In the genomic region with DNA sequence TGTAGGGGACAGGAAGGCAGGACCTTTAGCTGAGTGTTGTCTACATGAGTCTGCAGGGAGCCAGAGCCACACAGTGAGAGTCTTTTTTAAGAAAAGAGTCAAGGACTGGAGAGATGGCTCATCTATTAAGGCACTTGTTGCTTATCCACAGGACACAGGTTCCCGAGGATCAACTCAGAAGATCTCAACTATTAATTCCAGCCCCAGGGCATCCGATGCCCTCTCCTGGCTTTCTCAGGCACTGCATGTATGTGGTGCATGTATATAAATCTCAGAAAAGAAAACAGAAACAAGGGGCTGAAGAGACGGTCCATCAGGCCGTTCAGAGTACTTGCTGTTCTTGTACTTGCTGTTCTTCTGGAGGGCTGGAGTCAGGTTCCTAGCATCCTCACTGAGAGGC, we compare ENCODE assay signal across 9 mouse cellular contexts. TPM values are rescaled to one million over a fixed set of nuclear protein-coding genes. Genes with fewer than 3 reads are reported as not detected.
A peak's percentile ranks its signal among the peaks of the same experiment; 100 is the strongest.
DNase-seq lines count a peak whose midpoint lies in the region; ATAC-seq and TF ChIP-seq lines count a peak whose summit lies in the region.
"Had no signal": no experiment of that assay in that cellular context is flagged by ENCODE, and none has a peak within 500 bp of the region (broad histone marks: within the 10 kb centered on the region; RNA-seq: fewer than 3 reads in every experiment).

No protein-coding gene starts in this region.

- H3K4me1 ChIP-seq in kidney, adult 2 months (ENCODE audit: control insufficient read depth, insufficient read depth, low read length) = peaks cover 9% of the 10 kb centered on the region; the same call in 1 of the 2 replicates
- peaks cover 28% of the 10 kb centered on the region for H3K4me1 ChIP-seq in kidney, embryonic 15.5 days
- peaks cover 11 to 12% of the 10 kb centered on the region in 2 experiments; a peak in 3 of 4 replicates for H3K4me1 ChIP-seq in liver, embryonic 14.5 days (replicated peaks; ENCODE audit: control insufficient read depth in 2 of 2, insufficient read depth in 2 of 2, low read length in 1 of 2)

- H3K36me3 ChIP-seq in kidney, adult 2 months (ENCODE audit: control insufficient read depth, insufficient read depth, low read length) = no peaks in the 10 kb centered on the region; the same call in 1 of the 2 replicates
- H3K36me3 ChIP-seq in kidney, embryonic 15.5 days = peaks cover 6% of the 10 kb centered on the region
- H3K36me3 ChIP-seq in liver, embryonic 14.5 days (replicated peaks; ENCODE audit: control insufficient read depth, insufficient read depth, low read depth) = no peaks in the 10 kb centered on the region

- H3K9me3 ChIP-seq in kidney, embryonic 15.5 days (replicated peaks) = no peaks in the 10 kb centered on the region
- H3K9me3 ChIP-seq in liver, embryonic 14.5 days (ENCODE audit: control insufficient read depth, low read length) = no peaks in the 10 kb centered on the region
- H3K9me3 ChIP-seq: lung, embryonic 15.5 days had no signal

- ATAC-seq in kidney, embryonic 15.5 days (replicated peaks; ENCODE audit: low FRiP score) = no peak
- no peak for ATAC-seq in liver, embryonic 14.5 days (ENCODE audit: insufficient read depth)
- ATAC-seq in megakaryocyte-erythroid progenitor cell, adult 5-6 weeks (replicated peaks; ENCODE audit: low FRiP score, low TSS enrichment, poor library complexity, severe bottlenecking) = no peak

- peak; percentile 68 for DNase-seq in adrenal gland, postnatal 10 days
- DNase-seq in adrenal gland, postnatal 4 days (ENCODE audit: low spot score in 2 of 2) = no peak
- peak; percentile 52 for DNase-seq in kidney, adult 2 months
- peak; percentile 82 for DNase-seq in ZHBTc4 (ENCODE audit: low read depth, low spot score)
- DNase-seq in liver, embryonic 14.5 days (ENCODE audit: low read depth in 3 of 3, low spot score in 3 of 3) = peak in 1 of 3 experiments; percentile 30
- DNase-seq in yolk sac, embryonic 10.5 days (ENCODE audit: low spot score) = no peak

- no peak for TF ChIP-seq POLR2A in kidney, adult 2 months (IDR thresholded peaks at IDR 0.05; ENCODE audit: low read depth, low read length)

- H3K27me3 ChIP-seq in kidney, adult 2 months (replicated peaks; ENCODE audit: control insufficient read depth, insufficient read depth, low read length) = no peaks in the 10 kb centered on the region
- H3K27me3 ChIP-seq in kidney, embryonic 15.5 days = no peaks in the 10 kb centered on the region
- H3K27me3 ChIP-seq in liver, embryonic 14.5 days (ENCODE audit: control insufficient read depth, insufficient read depth, low read length) = no peaks in the 10 kb centered on the region
- H3K27me3 ChIP-seq: lung, embryonic 15.5 days had no signal

- H3K4me3 ChIP-seq in kidney, adult 2 months (ENCODE audit: insufficient read depth, low read depth, low read length) = no peak overlapping the region
- H3K4me3 ChIP-seq in kidney, embryonic 15.5 days (replicated peaks) = no peak overlapping the region
- no peak overlapping the region for H3K4me3 ChIP-seq in liver, embryonic 14.5 days (ENCODE audit: insufficient read depth in 1 of 2, low read depth in 2 of 2, low read length in 2 of 2)
- H3K4me3 ChIP-seq: lung, embryonic 15.5 days had no signal

- no peak overlapping the region for H3K9ac ChIP-seq in kidney, embryonic 15.5 days
- no peak overlapping the region for H3K9ac ChIP-seq in liver, embryonic 14.5 days (replicated peaks)
- H3K9ac ChIP-seq: lung, embryonic 15.5 days had no signal

- WGBS in kidney, adult 2 months = 15% methylated on average over 4 of the region's 4 CpGs
- 27% methylated on average over 4 of the region's 4 CpGs for WGBS in kidney, embryonic 15.5 days
- WGBS in liver, embryonic 14.5 days (ENCODE audit: insufficient replicate concordance) = 31% methylated on average over 4 of the region's 4 CpGs

- no peak overlapping the region for H3K4me2 ChIP-seq in kidney, embryonic 15.5 days
- no peak overlapping the region for H3K4me2 ChIP-seq in liver, embryonic 14.5 days (ENCODE audit: low read depth)
- H3K4me2 ChIP-seq: lung, embryonic 15.5 days had no signal

- TF ChIP-seq CTCF in kidney, adult 2 months (conservative IDR thresholded peaks at IDR 0.05; ENCODE audit: insufficient read depth, insufficient read length, low read depth, low read length) = peak; percentile 61
- peak; percentile 68 for TF ChIP-seq CTCF in liver, embryonic 14.5 days (IDR thresholded peaks at IDR 0.05; ENCODE audit: low read depth)

- no peak overlapping the region for H3K27ac ChIP-seq in kidney, adult 2 months (ENCODE audit: insufficient read depth, low read depth, low read length)
- H3K27ac ChIP-seq in kidney, embryonic 15.5 days = no peak overlapping the region
- H3K27ac ChIP-seq in liver, embryonic 14.5 days = no peak overlapping the region
- H3K27ac ChIP-seq: lung, embryonic 15.5 days had no signal

- no peak for TF ChIP-seq EP300 in liver, embryonic 14.5 days (IDR thresholded peaks at IDR 0.05; ENCODE audit: low read depth)

RNA-seq across cellular contexts. Expression of gene Actr1a, which starts 3.5 kb away (rescaled TPM):
- 100 to 1,000 TPM; 100 to 106 TPM for total RNA-seq in adrenal gland, postnatal 10 days (2021)
- total RNA-seq in adrenal gland, postnatal 4 days (2021) = 100 to 1,000 TPM in 1 of 2 experiments, 10 to 100 TPM in 1; 95.3 to 110 TPM
- polyA plus RNA-seq in kidney, adult 2 months (2012; rRNA removed) = 73.8 and 80.4 TPM in 2 replicates
- polyA plus RNA-seq in kidney, embryonic 15.5 days (2015; fragmentation: Nextera tagmentation; extraction: Ambion mirVana) = 122 and 136 TPM in 2 replicates
- 23.5 and 28.1 TPM in 2 replicates for polyA plus RNA-seq in liver, embryonic 14.5 days (2012; rRNA removed)
- 47.0 and 51.4 TPM in 2 replicates for polyA plus RNA-seq in liver, embryonic 14.5 days (2014; fragmentation: Nextera tagmentation; extraction: Ambion mirVana)
- 86.5 and 93.6 TPM in 2 replicates for total RNA-seq in megakaryocyte-erythroid progenitor cell, adult 5-6 weeks (2014; fragmentation: Nextera tagmentation)
- total RNA-seq in megakaryocyte-erythroid progenitor cell, adult 5-6 weeks (2017) = 67.5 and 90.5 TPM in 2 replicates

RNA-seq across cellular contexts. Expression of gene Sufu, which starts 4.7 kb away (rescaled TPM):
- 10 to 100 TPM; 21.5 to 23.4 TPM for total RNA-seq in adrenal gland, postnatal 10 days (2021)
- total RNA-seq in adrenal gland, postnatal 4 days (2021) = 10 to 100 TPM; 30.5 to 34.6 TPM
- polyA plus RNA-seq in kidney, adult 2 months (2012; rRNA removed) = 38.2 and 39.7 TPM in 2 replicates
- polyA plus RNA-seq in kidney, embryonic 15.5 days (2015; fragmentation: Nextera tagmentation; extraction: Ambion mirVana) = 42.3 and 46.5 TPM in 2 replicates
- polyA plus RNA-seq in liver, embryonic 14.5 days (2012; rRNA removed) = 3.2 and 3.6 TPM in 2 replicates
- polyA plus RNA-seq in liver, embryonic 14.5 days (2014; fragmentation: Nextera tagmentation; extraction: Ambion mirVana) = 4.2 and 5.4 TPM in 2 replicates
- 16.3 and 19.9 TPM in 2 replicates for total RNA-seq in megakaryocyte-erythroid progenitor cell, adult 5-6 weeks (2014; fragmentation: Nextera tagmentation)
- total RNA-seq in megakaryocyte-erythroid progenitor cell, adult 5-6 weeks (2017) = 4.5 and 7.4 TPM in 2 replicates

RNA-seq across cellular contexts. Expression of gene 2310034G01Rik, which starts 41.9 kb away (rescaled TPM):
- total RNA-seq in adrenal gland, postnatal 10 days (2021) = under 1 TPM; 0.33 to 0.58 TPM
- total RNA-seq in adrenal gland, postnatal 4 days (2021) = 1 to 10 TPM in 1 of 2 experiments, under 1 TPM in 1; 0.73 to 1.6 TPM
- polyA plus RNA-seq in kidney, adult 2 months (2012; rRNA removed) = 1.5 and 1.6 TPM in 2 replicates
- 2.0 and 2.6 TPM in 2 replicates for polyA plus RNA-seq in kidney, embryonic 15.5 days (2015; fragmentation: Nextera tagmentation; extraction: Ambion mirVana)
- polyA plus RNA-seq in liver, embryonic 14.5 days (2012; rRNA removed) = 0.17 and 0.21 TPM in 2 replicates
- 0.16 and 0.74 TPM in 2 replicates for polyA plus RNA-seq in liver, embryonic 14.5 days (2014; fragmentation: Nextera tagmentation; extraction: Ambion mirVana)
- 0.55 TPM in 1 of 2 replicates, not detected in the other for total RNA-seq in megakaryocyte-erythroid progenitor cell, adult 5-6 weeks (2014; fragmentation: Nextera tagmentation)
- total RNA-seq in megakaryocyte-erythroid progenitor cell, adult 5-6 weeks (2017) = 0.56 TPM in 1 of 2 replicates, not detected in the other

RNA-seq across cellular contexts. Expression of gene Mfsd13a, which starts 51.1 kb away (rescaled TPM):
- 1 to 10 TPM; 4.6 to 7.4 TPM for total RNA-seq in adrenal gland, postnatal 10 days (2021)
- total RNA-seq in adrenal gland, postnatal 4 days (2021) = 1 to 10 TPM; 4.8 to 5.7 TPM
- 34.7 and 43.8 TPM in 2 replicates for polyA plus RNA-seq in kidney, adult 2 months (2012; rRNA removed)
- polyA plus RNA-seq in kidney, embryonic 15.5 days (2015; fragmentation: Nextera tagmentation; extraction: Ambion mirVana) = 12.5 and 15.0 TPM in 2 replicates
- 9.5 and 12.5 TPM in 2 replicates for polyA plus RNA-seq in liver, embryonic 14.5 days (2012; rRNA removed)
- 8.3 and 9.5 TPM in 2 replicates for polyA plus RNA-seq in liver, embryonic 14.5 days (2014; fragmentation: Nextera tagmentation; extraction: Ambion mirVana)
- total RNA-seq in megakaryocyte-erythroid progenitor cell, adult 5-6 weeks (2014; fragmentation: Nextera tagmentation) = 15.0 and 16.5 TPM in 2 replicates
- total RNA-seq in megakaryocyte-erythroid progenitor cell, adult 5-6 weeks (2017) = 1.3 and 1.7 TPM in 2 replicates

RNA-seq across cellular contexts. Expression of gene Cuedc2, which starts 53.5 kb away (rescaled TPM):
- 10 to 100 TPM; 78.9 to 90.4 TPM for total RNA-seq in adrenal gland, postnatal 10 days (2021)
- total RNA-seq in adrenal gland, postnatal 4 days (2021) = 100 to 1,000 TPM; 106 to 112 TPM
- polyA plus RNA-seq in kidney, adult 2 months (2012; rRNA removed) = 69.8 and 72.0 TPM in 2 replicates
- polyA plus RNA-seq in kidney, embryonic 15.5 days (2015; fragmentation: Nextera tagmentation; extraction: Ambion mirVana) = 158 and 177 TPM in 2 replicates
- polyA plus RNA-seq in liver, embryonic 14.5 days (2012; rRNA removed) = 35.3 and 54.9 TPM in 2 replicates
- polyA plus RNA-seq in liver, embryonic 14.5 days (2014; fragmentation: Nextera tagmentation; extraction: Ambion mirVana) = 76.6 and 79.2 TPM in 2 replicates
- total RNA-seq in megakaryocyte-erythroid progenitor cell, adult 5-6 weeks (2014; fragmentation: Nextera tagmentation) = 58.5 and 61.2 TPM in 2 replicates
- total RNA-seq in megakaryocyte-erythroid progenitor cell, adult 5-6 weeks (2017) = 100 and 121 TPM in 2 replicates

Comparison
In these comparisons a context has a peak if more than half of its experiments do, and no peak if none do; other contexts are left out.
1. DNase-seq: peak in adrenal gland, postnatal 10 days (single experiment), kidney, adult 2 months (single experiment) and ZHBTc4 (single experiment); none in adrenal gland, postnatal 4 days (0 of 2) and yolk sac, embryonic 10.5 days (single experiment).